Mouse (Mus musculus) layer of hippocampus, postnatal 25 days (tissue): Measurements from ENCODE around the gene Nudt12. TPM values are rescaled to one million over a fixed set of nuclear protein-coding genes. Genes with fewer than 3 reads are reported as not detected.
A peak's percentile ranks its signal among the peaks of the same experiment; 100 is the strongest.

Experiments
- DNase-seq, 2 experiments: peaks; one replicate each; pipeline ENCODE4 v3.0.0; 2022; ENCODE audit warnings: mixed read lengths in 2 of 2, low spot score in 1 of 2; ENCODE audit errors: extremely low spot score in 1 of 2
- total RNA-seq, 2 experiments: library from RNA; stranded (reverse); gene quantifications; 2 replicates each; pipeline ENCODE4 v1.2.3; 2021

The Nudt12 gene
- total RNA-seq, result 10 to 100 TPM; 10.6 to 11.7 TPM

GRCm38 (mm10) chr17:59013091-59013459 is at the start of gene Nudt12:
Nudt12 (minus strand) TSS chr17:59013372.
- DNase-seq, result peak; percentile 35 to 42

- no peak for DNase-seq
Observed at GRCm38 (mm10) chr17:59053306-59053705, 40.1 kb upstream of the Nudt12 start.

- DNase-seq, result peak in 1 of 2 experiments; percentile 24
Observed at GRCm38 (mm10) chr17:59039754-59040153, 26.6 kb upstream of the Nudt12 start.

GRCm38 (mm10) chr17:59033445-59033844 is 20.3 kb upstream of the Nudt12 start:
- no peak for DNase-seq

GRCm38 (mm10) chr17:59026336-59026735 is 13.2 kb upstream of the Nudt12 start:
- no peak for DNase-seq

GRCm38 (mm10) chr17:59024502-59024901 is 11.3 kb upstream of the Nudt12 start:
- DNase-seq, result no peak

GRCm38 (mm10) chr17:59023971-59024370 is 10.8 kb upstream of the Nudt12 start:
- no peak for DNase-seq

- DNase-seq, result no peak
Observed at GRCm38 (mm10) chr17:59018666-59019065, 5.5 kb upstream of the Nudt12 start.

- no peak for DNase-seq
Observed at GRCm38 (mm10) chr17:59012421-59013090, 616 bp downstream of the Nudt12 start.

- DNase-seq, result no peak
Observed at GRCm38 (mm10) chr17:59011546-59012307, 1.4 kb downstream of the Nudt12 start.

GRCm38 (mm10) chr17:58991275-58991674 is 21.9 kb downstream of the Nudt12 start, which contains the start of gene Pdzph1:
Pdzph1 (minus strand) TSS chr17:58991375.
- no peak for DNase-seq

- no peak for DNase-seq
Observed at GRCm38 (mm10) chr17:58973237-58973636, 39.9 kb downstream of the Nudt12 start.

- peak; percentile 8 to 34 for DNase-seq
Observed at GRCm38 (mm10) chr17:58959905-58960304, 53.3 kb downstream of the Nudt12 start.

GRCm38 (mm10) chr17:58957055-58957454 is 56.1 kb downstream of the Nudt12 start:
- DNase-seq, result no peak

Other genes starting within 250 kb of the Nudt12 start
- gene Pdzph1, start 22.0 kb downstream of the Nudt12 start, total RNA-seq, result 1 to 10 TPM; 2.0 TPM